Mouse (Mus musculus): ENCODE measurements around the gene Agap1. TPM values are rescaled to one million over a fixed set of nuclear protein-coding genes. Genes with fewer than 3 reads are reported as not detected.

Gene Agap1
- polyA plus RNA-seq, 1 experiment, result 31.6 TPM

- no peak overlapping the region for H3K27ac ChIP-seq (ENCODE audit: insufficient read depth, low read depth, low read length)
- DNase-seq, result no peak
- no peak overlapping the region for H3K4me3 ChIP-seq (ENCODE audit: insufficient read depth, low read depth, low read length)
- TF ChIP-seq CTCF (conservative IDR thresholded peaks at IDR 0.05; ENCODE audit: insufficient read depth, insufficient read length, low read depth, low read length), result no peak
- no peak for TF ChIP-seq POLR2A (IDR thresholded peaks at IDR 0.05; ENCODE audit: low read depth, low read length)
- WGBS, result 63% methylated on average over 17 of the region's 17 CpGs
- peaks cover 4% of the 10 kb centered on the region for H3K4me1 ChIP-seq (ENCODE audit: control insufficient read depth, insufficient read depth, low read length)
- no peaks in the 10 kb centered on the region for H3K36me3 ChIP-seq (ENCODE audit: control insufficient read depth, insufficient read depth, low read length)
- no peaks in the 10 kb centered on the region for H3K27me3 ChIP-seq (replicated peaks; ENCODE audit: control insufficient read depth, insufficient read depth, low read length)
Observed at GRCm38 (mm10) chr1:89528671-89529276, 74.2 kb downstream of the Agap1 start.

- no peaks in the 10 kb centered on the region for H3K27me3 ChIP-seq (replicated peaks; ENCODE audit: control insufficient read depth, insufficient read depth, low read length)
- H3K27ac ChIP-seq (ENCODE audit: insufficient read depth, low read depth, low read length), result no peak overlapping the region
- WGBS, result 62% methylated on average over 9 of the region's 9 CpGs
Observed at GRCm38 (mm10) chr1:89533702-89534101, 79.1 kb downstream of the Agap1 start.

GRCm38 (mm10) chr1:89535206-89535605 is 80.6 kb downstream of the Agap1 start:
- H3K4me3 ChIP-seq (ENCODE audit: insufficient read depth, low read depth, low read length), result no peak overlapping the region
- no peaks in the 10 kb centered on the region for H3K4me1 ChIP-seq (ENCODE audit: control insufficient read depth, insufficient read depth, low read length)
- DNase-seq, result no peak
- no peak overlapping the region for H3K27ac ChIP-seq (ENCODE audit: insufficient read depth, low read depth, low read length)
- H3K27me3 ChIP-seq (replicated peaks; ENCODE audit: control insufficient read depth, insufficient read depth, low read length), result no peaks in the 10 kb centered on the region
- TF ChIP-seq CTCF (conservative IDR thresholded peaks at IDR 0.05; ENCODE audit: insufficient read depth, insufficient read length, low read depth, low read length) (no peak), POLR2A (IDR thresholded peaks at IDR 0.05; ENCODE audit: low read depth, low read length) (no peak)
- no peaks in the 10 kb centered on the region for H3K36me3 ChIP-seq (ENCODE audit: control insufficient read depth, insufficient read depth, low read length)

More at GRCm38 (mm10) chr1:89533702-89534101, 79.1 kb downstream of the Agap1 start:
- no peak overlapping the region for H3K4me3 ChIP-seq (ENCODE audit: insufficient read depth, low read depth, low read length)
- no peaks in the 10 kb centered on the region for H3K36me3 ChIP-seq (ENCODE audit: control insufficient read depth, insufficient read depth, low read length)
- peak; percentile 51 for DNase-seq
- TF ChIP-seq CTCF (conservative IDR thresholded peaks at IDR 0.05; ENCODE audit: insufficient read depth, insufficient read length, low read depth, low read length) (no peak), POLR2A (IDR thresholded peaks at IDR 0.05; ENCODE audit: low read depth, low read length) (no peak)
- no peaks in the 10 kb centered on the region for H3K4me1 ChIP-seq (ENCODE audit: control insufficient read depth, insufficient read depth, low read length)

DNA sequence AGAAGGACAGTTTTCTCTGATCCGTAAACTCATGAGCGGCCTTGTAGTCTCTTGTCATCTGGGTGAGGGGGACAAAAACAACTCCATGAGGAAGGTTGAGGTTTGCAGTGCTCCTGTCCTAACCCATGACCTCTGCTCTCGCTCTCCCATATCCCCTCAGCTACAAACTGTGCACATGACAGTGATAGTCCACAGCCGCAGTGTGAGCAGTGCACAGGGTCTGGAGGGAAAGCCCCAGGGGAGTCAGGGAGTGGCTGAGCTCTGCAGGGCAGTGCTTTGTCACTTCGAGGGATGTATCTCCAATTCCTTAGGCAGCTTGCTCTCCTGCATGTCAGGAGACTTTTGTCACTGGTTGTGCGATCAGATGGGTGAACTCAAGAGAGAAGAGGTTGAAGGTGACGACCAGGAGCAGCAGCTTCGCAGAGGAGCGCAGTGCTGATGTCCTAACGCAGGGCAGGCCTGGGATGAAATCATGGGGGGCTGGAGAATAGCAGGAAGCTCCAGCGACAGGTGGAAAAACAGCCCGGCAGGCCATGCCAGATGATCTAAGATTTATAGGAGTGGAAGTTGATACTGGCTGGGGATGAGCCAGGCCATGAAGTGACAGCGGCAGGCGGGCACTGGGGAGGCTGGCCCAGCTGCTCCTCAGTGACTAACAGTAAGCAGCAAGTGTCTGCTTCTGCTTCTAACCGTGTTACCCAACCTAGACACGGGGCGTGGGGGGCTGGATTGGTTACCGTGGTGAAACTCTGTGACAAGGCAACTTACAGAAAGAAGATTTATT is 83.7 kb downstream of the Agap1 start:
- no peak overlapping the region for H3K4me3 ChIP-seq (ENCODE audit: insufficient read depth, low read depth, low read length)
- TF ChIP-seq POLR2A (IDR thresholded peaks at IDR 0.05; ENCODE audit: low read depth, low read length), result no peak
- no peak for TF ChIP-seq CTCF (conservative IDR thresholded peaks at IDR 0.05; ENCODE audit: insufficient read depth, insufficient read length, low read depth, low read length)
- H3K4me1 ChIP-seq (ENCODE audit: control insufficient read depth, insufficient read depth, low read length), result no peaks in the 10 kb centered on the region
- H3K36me3 ChIP-seq (ENCODE audit: control insufficient read depth, insufficient read depth, low read length), result no peaks in the 10 kb centered on the region
- DNase-seq, result no peak
- H3K27ac ChIP-seq (ENCODE audit: insufficient read depth, low read depth, low read length), result no peak overlapping the region
- 50% methylated on average over 18 of the region's 18 CpGs for WGBS
- no peaks in the 10 kb centered on the region for H3K27me3 ChIP-seq (replicated peaks; ENCODE audit: control insufficient read depth, insufficient read depth, low read length)

DNA sequence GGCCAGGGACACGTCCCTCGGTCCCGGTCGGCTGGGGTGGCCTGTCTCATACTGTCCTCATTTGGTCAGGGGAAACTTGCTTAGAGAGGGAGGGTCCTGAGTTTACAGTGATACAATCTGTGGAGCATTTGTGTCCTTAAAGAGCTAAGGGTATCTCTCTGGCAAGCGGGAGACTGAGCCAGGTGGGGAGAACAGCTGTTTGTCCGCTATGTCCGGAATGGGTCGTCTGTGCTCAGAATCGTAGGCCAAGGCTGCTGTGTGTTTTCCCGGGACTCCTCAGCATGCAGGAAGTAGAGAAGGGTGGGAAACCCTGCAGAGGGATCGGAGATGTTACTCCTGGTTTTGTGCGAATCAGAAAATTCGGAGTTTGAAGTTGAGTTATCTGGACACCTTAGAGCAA is 84.5 kb downstream of the Agap1 start:
- no peak for TF ChIP-seq POLR2A (IDR thresholded peaks at IDR 0.05; ENCODE audit: low read depth, low read length)
- TF ChIP-seq CTCF (conservative IDR thresholded peaks at IDR 0.05; ENCODE audit: insufficient read depth, insufficient read length, low read depth, low read length), result no peak
- WGBS, result 70% methylated on average over 13 of the region's 13 CpGs
- Histone ChIP-seq H3K27ac (ENCODE audit: insufficient read depth, low read depth, low read length) (no peak overlapping the region), H3K4me3 (ENCODE audit: insufficient read depth, low read depth, low read length) (no peak overlapping the region), H3K4me1 (ENCODE audit: control insufficient read depth, insufficient read depth, low read length) (no peaks in the 10 kb centered on the region), H3K27me3 (replicated peaks; ENCODE audit: control insufficient read depth, insufficient read depth, low read length) (no peaks in the 10 kb centered on the region), H3K36me3 (ENCODE audit: control insufficient read depth, insufficient read depth, low read length) (no peaks in the 10 kb centered on the region)
- DNase-seq, result no peak

GRCm38 (mm10) chr1:89541151-89541550 is 86.5 kb downstream of the Agap1 start:
- WGBS, result 80% methylated on average over 13 of the region's 13 CpGs
- Histone ChIP-seq H3K36me3 (ENCODE audit: control insufficient read depth, insufficient read depth, low read length) (no peaks in the 10 kb centered on the region), H3K4me3 (ENCODE audit: insufficient read depth, low read depth, low read length) (no peak overlapping the region), H3K4me1 (ENCODE audit: control insufficient read depth, insufficient read depth, low read length) (no peaks in the 10 kb centered on the region), H3K27ac (ENCODE audit: insufficient read depth, low read depth, low read length) (no peak overlapping the region), H3K27me3 (replicated peaks; ENCODE audit: control insufficient read depth, insufficient read depth, low read length) (no peaks in the 10 kb centered on the region)
- no peak for DNase-seq
- TF ChIP-seq CTCF (conservative IDR thresholded peaks at IDR 0.05; ENCODE audit: insufficient read depth, insufficient read length, low read depth, low read length) (no peak), POLR2A (IDR thresholded peaks at IDR 0.05; ENCODE audit: low read depth, low read length) (no peak)

DNA sequence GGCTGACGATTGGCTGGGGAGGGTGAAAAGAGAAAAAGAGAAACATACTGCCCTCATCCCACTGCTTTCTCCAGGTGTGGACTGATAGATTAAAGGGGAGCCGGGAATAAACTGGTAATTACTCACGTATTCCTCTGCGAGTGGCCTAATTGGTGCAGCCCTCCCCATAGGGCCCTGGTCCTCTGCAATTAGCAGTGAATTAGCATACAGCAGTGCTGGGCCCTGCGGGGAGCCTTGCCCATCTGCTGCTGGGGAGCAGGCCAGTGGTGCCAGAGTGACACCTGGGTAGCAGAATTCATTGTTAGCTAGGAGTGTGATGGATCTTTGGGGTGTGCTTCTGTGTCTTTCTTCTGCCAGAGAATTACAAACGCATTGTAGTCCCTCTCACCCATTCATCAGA is 87.9 kb downstream of the Agap1 start:
- WGBS, result 69% methylated on average over 6 of the region's 6 CpGs
- Histone ChIP-seq H3K27me3 (replicated peaks; ENCODE audit: control insufficient read depth, insufficient read depth, low read length) (no peaks in the 10 kb centered on the region), H3K4me3 (ENCODE audit: insufficient read depth, low read depth, low read length) (no peak overlapping the region), H3K27ac (ENCODE audit: insufficient read depth, low read depth, low read length) (no peak overlapping the region), H3K4me1 (ENCODE audit: control insufficient read depth, insufficient read depth, low read length) (peaks cover 2% of the 10 kb centered on the region; the same call in 1 of the 2 replicates), H3K36me3 (ENCODE audit: control insufficient read depth, insufficient read depth, low read length) (no peaks in the 10 kb centered on the region)
- no peak for TF ChIP-seq POLR2A (IDR thresholded peaks at IDR 0.05; ENCODE audit: low read depth, low read length)
- no peak for TF ChIP-seq CTCF (conservative IDR thresholded peaks at IDR 0.05; ENCODE audit: insufficient read depth, insufficient read length, low read depth, low read length)
- DNase-seq, result no peak

Data from kidney, adult 2 months (tissue).